Mouse (Mus musculus) neural tube, embryonic 14.5 days (tissue): ENCODE data around the gene Golm1. TPM values are rescaled to one million over a fixed set of nuclear protein-coding genes. Genes with fewer than 3 reads are reported as not detected.
"Not testable (repeated sequence)": the region's sequence is repeated elsewhere in the genome, so short reads cannot be mapped to it uniquely, and the experiment has no call there.

Source experiments
- ATAC-seq: fragments of 200-750 bp; cut with Nextera tagmentation; 2 replicates; pipeline ENCODE4 v1.8.0; 2017; ENCODE audit warnings: low read depth, mild to moderate bottlenecking, moderate TSS enrichment, moderate library complexity
- H3K27ac ChIP-seq: fragments of 300-500 bp; sonication (generic); 2 replicates; pipeline ENCODE4 v1.5.1; 2014; ENCODE audit warnings: low read depth, mild to moderate bottlenecking, control low read depth, low read length, moderate library complexity, mixed read lengths
- H3K27me3 ChIP-seq: fragments of 300-500 bp; sonication (generic); 2 replicates; pipeline ENCODE4 v1.6.1; 2014; ENCODE audit warnings: low read length; ENCODE audit not compliant: control insufficient read depth, insufficient read depth
- H3K36me3 ChIP-seq: fragments of 300-500 bp; sonication (generic); 2 replicates; pipeline ENCODE4 v1.6.1; 2014; ENCODE audit warnings: low read length, mixed read lengths; ENCODE audit not compliant: control insufficient read depth, insufficient read depth
- H3K4me1 ChIP-seq: fragments of 300-500 bp; sonication (generic); 2 replicates; pipeline ENCODE4 v1.6.1; 2014; ENCODE audit warnings: low read length; ENCODE audit not compliant: control insufficient read depth, insufficient read depth
- H3K4me2 ChIP-seq: fragments of 300-500 bp; sonication (generic); 2 replicates; pipeline ENCODE4 v1.6.1; 2014; ENCODE audit warnings: mild to moderate bottlenecking, low read depth, low read length, control low read depth
- H3K4me3 ChIP-seq: fragments of 300-500 bp; sonication (generic); 2 replicates; pipeline ENCODE4 v1.5.1; 2014; ENCODE audit warnings: low read depth, low read length, control low read depth, mixed read lengths
- H3K9ac ChIP-seq: fragments of 300-500 bp; sonication (generic); replicated peaks from 2 replicates; pipeline ENCODE4 v1.6.1; 2014; ENCODE audit warnings: low read depth, mild to moderate bottlenecking, control low read depth, low read length, mixed read lengths
- H3K9me3 ChIP-seq: fragments of 300-500 bp; sonication (generic); 2 replicates; pipeline ENCODE4 v1.6.1; 2016; ENCODE audit warnings: low read length; ENCODE audit not compliant: control insufficient read depth
- WGBS: fragments of 180-500 bp; shearing (Covaris S2); extraction: QIAGEN DNeasy Blood & Tissue Kit; methylation state at CpG from one replicate; pipeline ENCODE4 v1.1.7; 2014; 5-methylcytosine and 5-hydroxymethylcytosine counted together
- polyA plus RNA-seq: library from polyadenylated mRNA; unstranded; fragments of >200 nt; fragmentation: Nextera tagmentation; extraction: Ambion mirVana; gene quantifications from 2 replicates; pipeline ENCODE4 v1.2.1, GENCODE M21; 2014

The Golm1 gene
- polyA plus RNA-seq = 21.4 and 30.3 TPM in 2 replicates

DNA sequence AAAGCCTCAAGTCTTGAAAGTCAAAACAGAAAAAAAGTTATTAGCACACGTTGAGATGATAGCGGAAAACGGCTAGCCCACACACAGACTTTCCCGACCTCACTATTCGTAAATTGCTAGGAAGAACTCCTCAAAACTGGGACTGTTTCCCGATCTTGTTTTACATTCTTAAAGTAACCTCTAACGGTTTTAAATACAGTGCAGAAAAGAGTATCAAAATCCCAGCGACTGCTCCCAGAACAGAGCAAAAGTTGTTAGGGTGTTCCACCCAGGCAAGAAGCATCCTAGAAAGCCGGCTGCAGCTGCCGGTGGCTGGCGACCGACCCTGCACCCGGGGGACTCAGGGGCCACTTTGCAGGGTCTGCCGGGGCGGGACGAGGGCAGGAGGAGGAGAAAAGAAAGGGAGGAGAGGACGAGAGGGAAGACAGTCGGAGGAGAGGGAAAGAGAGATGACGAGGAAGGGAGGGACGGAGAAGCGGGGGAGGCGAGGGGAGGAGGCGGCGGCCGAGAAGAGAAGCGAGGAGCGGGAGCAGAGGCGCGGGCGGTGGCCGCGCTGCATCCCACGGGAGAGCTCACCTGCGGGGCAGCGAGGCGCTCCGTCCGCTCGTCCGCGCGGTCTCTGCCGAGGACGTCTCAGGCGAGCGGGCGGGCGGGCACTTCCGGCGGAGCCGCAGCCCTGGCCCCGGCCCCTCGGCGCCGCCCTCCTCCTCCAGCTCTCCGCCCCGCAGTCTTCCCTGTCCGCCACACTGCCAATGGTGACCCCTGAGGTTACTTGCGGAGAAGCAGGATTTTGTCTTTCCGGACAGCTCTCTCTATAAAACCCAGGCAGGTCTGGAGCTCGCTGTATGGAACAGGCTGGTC is at the start of gene Golm1:
Golm1 (minus strand) TSS at position 661 of the 861 bp plus-strand sequence.
- under 1% methylated on average over 46 of the region's 61 CpGs for WGBS
- H3K4me1 ChIP-seq = peaks cover 15% of the 10 kb centered on the region
- H3K27me3 ChIP-seq = no peaks in the 10 kb centered on the region
- peak within 1 kb of the TSS; percentile 80 for H3K9ac ChIP-seq
- peak within 1 kb of the TSS; percentile 69 for H3K4me2 ChIP-seq
- H3K9me3 ChIP-seq = no peaks in the 10 kb centered on the region
- peak within 1 kb of the TSS; percentile 67 for H3K27ac ChIP-seq
- peak within 1 kb of the TSS; percentile 74 for H3K4me3 ChIP-seq
- ATAC-seq = peak; percentile 78
- H3K36me3 ChIP-seq = no peaks in the 10 kb centered on the region

DNA sequence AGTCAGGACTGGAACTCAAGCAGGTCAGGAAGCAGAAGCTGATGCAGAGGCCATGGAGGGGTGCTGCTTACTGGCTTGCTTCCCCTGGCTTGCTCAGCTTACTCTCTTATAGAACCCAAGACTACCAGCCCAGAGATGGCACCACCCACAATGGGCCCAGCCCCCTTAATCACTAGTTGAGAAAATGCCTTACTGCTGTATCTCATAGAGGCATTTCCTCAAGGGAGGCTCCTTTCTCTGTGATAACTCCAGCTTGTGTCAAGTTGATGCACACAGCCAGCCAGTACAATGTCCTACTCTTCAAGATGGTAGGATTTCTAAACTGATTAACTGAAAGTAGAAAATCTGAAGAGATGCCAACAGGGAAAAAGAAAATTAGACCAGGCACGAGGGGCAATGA is 46.5 kb upstream of the Golm1 start:
- H3K27ac ChIP-seq, H3K4me1 ChIP-seq, H3K4me3 ChIP-seq, H3K9ac ChIP-seq, H3K27me3 ChIP-seq, H3K9me3 ChIP-seq, H3K4me2 ChIP-seq, ATAC-seq, H3K36me3 ChIP-seq: not testable (repeated sequence)
- WGBS = 84% methylated on average over 1 of the region's 1 CpGs

DNA sequence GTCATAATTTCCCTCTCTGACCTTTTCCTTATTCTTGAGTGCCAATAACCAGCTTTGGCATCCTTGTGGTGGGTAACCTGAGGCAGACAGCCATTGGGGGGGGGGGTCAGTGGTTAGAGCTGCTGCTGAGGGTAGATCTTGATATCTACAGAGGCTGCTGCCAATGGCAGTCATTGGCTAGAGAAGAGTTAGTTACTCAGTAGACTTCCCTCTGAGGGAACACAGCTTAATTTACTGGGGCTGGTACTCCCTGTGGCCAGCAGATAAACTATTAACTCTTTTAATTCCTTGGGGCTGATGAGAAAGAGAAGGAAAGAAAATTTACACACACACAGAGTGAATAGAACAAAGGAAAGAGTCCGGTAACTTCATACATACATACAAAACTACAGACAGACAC is 43.9 kb upstream of the Golm1 start:
- H3K9me3 ChIP-seq = no peaks in the 10 kb centered on the region
- no peaks in the 10 kb centered on the region for H3K36me3 ChIP-seq
- no peak overlapping the region for H3K4me3 ChIP-seq
- H3K27me3 ChIP-seq = no peaks in the 10 kb centered on the region
- H3K27ac ChIP-seq = no peak overlapping the region
- H3K4me1 ChIP-seq = no peaks in the 10 kb centered on the region
- H3K4me2 ChIP-seq = no peak overlapping the region
- ATAC-seq = no peak
- H3K9ac ChIP-seq = no peak overlapping the region
- 68% methylated on average over 1 of the region's 1 CpGs for WGBS

DNA sequence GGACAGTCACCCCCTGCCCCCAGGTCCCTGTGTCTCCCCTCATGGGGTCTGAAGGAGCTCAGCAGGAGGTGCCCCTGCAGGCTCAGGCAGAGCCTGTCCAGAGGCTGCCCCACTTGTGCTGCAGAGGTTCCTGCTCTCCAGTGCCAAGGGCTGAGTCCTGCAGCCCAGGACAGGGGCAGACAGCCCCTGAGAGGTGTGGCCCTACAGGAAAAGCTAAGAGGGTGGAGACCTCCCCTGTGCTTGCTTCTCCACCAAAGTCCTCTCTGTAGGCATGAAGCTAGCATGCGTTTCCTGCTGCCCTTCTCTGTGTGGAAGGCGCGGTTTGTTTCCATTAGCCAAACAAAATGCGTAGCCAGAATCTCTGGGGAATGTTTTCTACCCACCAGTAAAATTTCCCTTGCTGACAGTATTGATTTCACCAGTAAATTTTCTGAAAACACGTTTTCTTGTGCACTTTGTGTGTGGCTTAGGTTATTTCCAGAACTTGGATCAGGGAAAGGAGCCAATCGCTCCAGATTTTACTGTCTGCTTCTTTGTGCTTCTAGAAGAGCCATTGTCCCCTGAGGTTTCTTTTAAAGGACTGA is 43.3 kb upstream of the Golm1 start:
- H3K27me3 ChIP-seq, H3K4me3 ChIP-seq, H3K4me2 ChIP-seq, ATAC-seq, H3K27ac ChIP-seq, H3K9me3 ChIP-seq, H3K4me1 ChIP-seq, H3K9ac ChIP-seq, H3K36me3 ChIP-seq: not testable (repeated sequence)
- 38% methylated on average over 6 of the region's 6 CpGs for WGBS

DNA sequence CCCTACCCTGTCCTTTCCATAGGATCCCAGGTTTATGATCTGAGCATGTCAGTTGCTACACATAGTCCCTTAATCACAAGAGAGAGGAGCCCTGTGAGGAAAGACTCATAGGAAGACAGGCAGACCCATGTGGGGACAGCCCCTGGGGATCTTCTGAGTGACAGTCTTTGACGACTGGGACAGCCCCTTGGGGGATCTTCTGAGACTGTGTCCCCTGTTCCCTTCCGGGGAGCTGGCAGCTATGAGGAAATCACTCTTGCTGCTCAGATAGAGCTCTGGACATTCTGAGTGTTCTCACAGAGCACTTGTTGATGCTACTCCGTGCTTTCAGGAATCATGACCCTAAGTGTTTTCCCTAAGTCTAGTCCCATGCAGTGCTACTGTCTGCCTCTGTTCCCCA is 38.1 kb upstream of the Golm1 start:
- ATAC-seq = no peak
- WGBS = 52% methylated on average over 3 of the region's 3 CpGs
- no peaks in the 10 kb centered on the region for H3K27me3 ChIP-seq
- H3K27ac ChIP-seq = no peak overlapping the region
- H3K9me3 ChIP-seq = no peaks in the 10 kb centered on the region
- H3K36me3 ChIP-seq = no peaks in the 10 kb centered on the region
- H3K4me3 ChIP-seq = no peak overlapping the region
- H3K9ac ChIP-seq = no peak overlapping the region
- no peaks in the 10 kb centered on the region for H3K4me1 ChIP-seq
- no peak overlapping the region for H3K4me2 ChIP-seq

DNA sequence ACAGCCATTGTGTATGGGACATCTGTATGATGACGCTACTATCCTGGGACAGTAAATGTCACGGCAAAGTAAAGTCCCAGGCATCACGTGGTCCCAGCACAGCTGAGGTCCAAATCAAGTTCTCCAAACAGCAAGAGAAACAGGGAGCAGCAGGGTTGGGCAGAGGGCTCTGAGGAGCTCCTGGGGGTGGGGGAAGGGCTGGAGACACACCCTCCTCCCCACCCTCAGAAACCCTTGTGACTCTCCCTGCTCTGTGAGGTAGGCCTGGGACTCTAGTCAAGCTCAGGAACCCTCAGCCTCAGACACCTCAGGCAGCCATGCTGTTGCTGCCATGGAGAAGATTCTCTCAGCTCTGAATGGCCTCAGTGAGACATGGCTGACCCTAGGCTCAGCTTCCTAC is 36.4 kb upstream of the Golm1 start, which contains the start of gene Spata31d1b:
Spata31d1b (plus strand) TSS at position 301 of the 400 bp plus-strand sequence.
- not testable (repeated sequence) for H3K36me3 ChIP-seq, H3K9me3 ChIP-seq, H3K27me3 ChIP-seq, H3K9ac ChIP-seq, ATAC-seq, H3K4me3 ChIP-seq, H3K4me2 ChIP-seq, H3K27ac ChIP-seq, H3K4me1 ChIP-seq
- WGBS = 68% methylated on average over 3 of the region's 3 CpGs

DNA sequence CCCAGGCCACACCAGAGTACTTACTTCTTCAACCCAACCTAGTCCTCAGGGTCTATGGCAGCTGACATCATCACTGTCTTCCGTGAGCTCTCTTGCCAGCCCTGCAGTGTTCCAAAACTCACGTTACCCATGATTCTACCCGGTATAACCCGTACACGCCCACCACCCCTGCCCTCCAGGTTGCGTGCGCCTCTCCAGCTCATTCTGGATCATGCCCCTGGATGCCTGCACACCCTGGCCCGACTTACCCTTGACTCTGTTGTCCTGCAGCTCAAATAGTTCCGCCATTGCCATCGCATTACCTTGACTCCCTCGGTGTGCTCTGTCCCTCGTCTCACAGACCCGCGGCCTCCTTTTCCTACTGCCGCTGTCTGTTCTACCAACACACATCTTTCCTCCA is 34.6 kb upstream of the Golm1 start, which contains the start of gene Spata31d1a:
Spata31d1a (minus strand) TSS at position 101 of the 400 bp plus-strand sequence.
- H3K27ac ChIP-seq = no peak within 1 kb of the TSS
- no peaks in the 10 kb centered on the region for H3K36me3 ChIP-seq
- H3K4me1 ChIP-seq = no peaks in the 10 kb centered on the region
- H3K9me3 ChIP-seq = no peaks in the 10 kb centered on the region
- no peak within 1 kb of the TSS for H3K9ac ChIP-seq
- H3K27me3 ChIP-seq = no peaks in the 10 kb centered on the region
- no peak within 1 kb of the TSS for H3K4me3 ChIP-seq
- WGBS = 90% methylated on average over 15 of the region's 15 CpGs
- no peak within 1 kb of the TSS for H3K4me2 ChIP-seq
- no peak for ATAC-seq

DNA sequence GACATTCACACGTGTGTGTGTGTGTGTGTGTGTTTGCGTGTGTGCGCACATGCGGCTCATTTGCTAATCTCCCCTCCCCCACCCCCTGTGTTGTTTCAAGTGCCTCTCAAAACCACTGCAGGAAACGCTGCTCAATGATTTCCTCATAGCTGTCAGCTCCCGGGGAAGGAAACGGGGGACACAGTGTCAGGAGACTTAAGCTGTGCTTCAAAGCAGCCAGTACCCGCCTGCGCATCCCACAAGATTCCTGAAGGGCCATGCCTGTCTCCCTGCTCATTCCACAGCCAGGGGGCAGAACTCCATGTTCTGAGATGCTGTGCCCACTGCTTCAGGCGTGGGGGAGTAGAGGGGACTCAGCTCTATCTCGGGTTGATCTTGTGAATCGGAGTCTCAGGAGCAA is 29.0 kb upstream of the Golm1 start:
- no peaks in the 10 kb centered on the region for H3K36me3 ChIP-seq
- no peaks in the 10 kb centered on the region for H3K27me3 ChIP-seq
- H3K4me1 ChIP-seq = no peaks in the 10 kb centered on the region
- 61% methylated on average over 12 of the region's 12 CpGs for WGBS
- H3K4me2 ChIP-seq = no peak overlapping the region
- H3K4me3 ChIP-seq = no peak overlapping the region
- ATAC-seq = no peak
- no peaks in the 10 kb centered on the region for H3K9me3 ChIP-seq
- H3K27ac ChIP-seq = no peak overlapping the region
- H3K9ac ChIP-seq = no peak overlapping the region

DNA sequence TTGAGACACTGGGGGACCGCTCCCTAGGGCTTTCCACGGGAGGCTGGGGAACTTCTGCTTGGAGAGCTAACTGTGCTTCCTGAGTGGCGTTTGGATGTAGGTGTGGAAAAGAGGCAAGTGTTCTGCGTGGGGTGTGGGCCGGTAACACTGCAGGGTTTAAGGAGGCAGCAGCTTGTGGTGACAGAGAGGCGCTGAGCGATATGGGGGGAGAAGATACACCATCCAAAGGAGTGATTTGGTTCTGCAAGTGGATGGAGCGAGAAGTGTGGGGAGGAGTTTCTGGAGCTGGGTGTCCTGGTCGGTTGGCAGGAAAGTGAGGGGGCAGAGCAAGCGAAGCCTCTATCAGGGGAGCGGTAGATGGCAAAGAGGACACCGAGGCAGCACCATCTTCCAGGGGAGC is 27.9 kb upstream of the Golm1 start:
- WGBS = 89% methylated on average over 12 of the region's 12 CpGs
- Histone ChIP-seq H3K9ac (no peak overlapping the region), H3K9me3 (no peaks in the 10 kb centered on the region), H3K27ac (no peak overlapping the region), H3K4me2 (no peak overlapping the region), H3K4me1 (no peaks in the 10 kb centered on the region), H3K36me3 (no peaks in the 10 kb centered on the region), H3K27me3 (no peaks in the 10 kb centered on the region), H3K4me3 (no peak overlapping the region)
- no peak for ATAC-seq
